Mouse (Mus musculus) megakaryocyte-erythroid progenitor cell, adult 5-6 weeks (primary cell): ENCODE measurements around the gene Mettl9. TPM values are rescaled to one million over a fixed set of nuclear protein-coding genes. Genes with fewer than 3 reads are reported as not detected.

Experiments
- ATAC-seq: replicated peaks from 2 replicates; pipeline ENCODE4 v1.8.0; 2016; ENCODE audit warnings: mild to moderate bottlenecking, inconsistent platforms; ENCODE audit not compliant: severe bottlenecking, poor library complexity, low FRiP score, low TSS enrichment
- total RNA-seq, 2 experiments: library from RNA; stranded (forward) in 1 of 2; stranded (reverse) in 1 of 2; fragments of 200-1000, 215-1000 nt in 1 of 2; fragments of >200 nt in 1 of 2; fragmentation: Nextera tagmentation in 1 of 2; gene quantifications; 2 replicates each; pipeline ENCODE4 v1.2.3; 2014 to 2017

Gene Mettl9
- total RNA-seq, 2 experiments from 2014 or later: 45.9 to 91.7 TPM

DNA sequence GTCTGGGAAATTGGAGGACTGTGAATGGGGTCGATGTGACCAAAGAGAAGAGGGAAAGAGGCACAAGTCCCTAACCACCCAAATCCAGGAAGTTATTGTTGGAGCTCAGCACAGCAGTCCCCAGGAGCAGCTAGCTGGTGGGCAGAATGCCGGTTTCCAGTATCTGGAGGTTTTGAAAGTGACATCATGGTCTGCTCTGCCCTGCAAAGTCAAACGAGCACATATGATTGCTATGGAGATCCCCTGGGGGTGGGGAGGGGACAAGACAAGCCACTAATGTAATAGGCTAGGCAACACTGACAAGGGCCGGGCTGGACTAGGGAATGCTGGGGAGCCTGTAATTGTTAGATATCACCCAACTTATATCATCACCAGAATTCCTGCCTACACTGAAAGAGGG lies 51.3 kb downstream of the Mettl9 start:
- no peak for ATAC-seq

GRCm38 (mm10) chr7:121088745-121089144 lies 54.5 kb downstream of the Mettl9 start:
- ATAC-seq: no peak

DNA sequence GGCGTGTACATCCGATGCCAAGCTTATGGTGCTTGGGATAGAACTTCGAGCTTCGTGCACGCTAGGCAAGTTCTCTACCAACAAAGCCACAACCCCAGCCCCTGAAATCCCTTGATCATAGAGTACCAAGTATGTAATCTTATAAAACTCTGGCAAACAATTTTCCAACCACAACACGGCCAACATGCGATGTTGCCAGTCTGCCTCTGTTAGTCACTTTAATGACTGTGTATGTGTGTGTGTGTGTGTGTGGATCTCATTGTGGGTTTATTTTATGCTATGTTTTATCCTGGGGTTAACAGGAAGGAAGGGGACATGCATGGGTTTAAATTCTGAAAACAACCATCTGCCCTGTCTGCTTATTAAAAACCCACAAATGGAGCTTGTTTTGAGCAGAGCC lies 56.5 kb downstream of the Mettl9 start:
- ATAC-seq: no peak

GRCm38 (mm10) chr7:121093026-121093425 lies 58.8 kb downstream of the Mettl9 start:
- ATAC-seq: no peak

DNA sequence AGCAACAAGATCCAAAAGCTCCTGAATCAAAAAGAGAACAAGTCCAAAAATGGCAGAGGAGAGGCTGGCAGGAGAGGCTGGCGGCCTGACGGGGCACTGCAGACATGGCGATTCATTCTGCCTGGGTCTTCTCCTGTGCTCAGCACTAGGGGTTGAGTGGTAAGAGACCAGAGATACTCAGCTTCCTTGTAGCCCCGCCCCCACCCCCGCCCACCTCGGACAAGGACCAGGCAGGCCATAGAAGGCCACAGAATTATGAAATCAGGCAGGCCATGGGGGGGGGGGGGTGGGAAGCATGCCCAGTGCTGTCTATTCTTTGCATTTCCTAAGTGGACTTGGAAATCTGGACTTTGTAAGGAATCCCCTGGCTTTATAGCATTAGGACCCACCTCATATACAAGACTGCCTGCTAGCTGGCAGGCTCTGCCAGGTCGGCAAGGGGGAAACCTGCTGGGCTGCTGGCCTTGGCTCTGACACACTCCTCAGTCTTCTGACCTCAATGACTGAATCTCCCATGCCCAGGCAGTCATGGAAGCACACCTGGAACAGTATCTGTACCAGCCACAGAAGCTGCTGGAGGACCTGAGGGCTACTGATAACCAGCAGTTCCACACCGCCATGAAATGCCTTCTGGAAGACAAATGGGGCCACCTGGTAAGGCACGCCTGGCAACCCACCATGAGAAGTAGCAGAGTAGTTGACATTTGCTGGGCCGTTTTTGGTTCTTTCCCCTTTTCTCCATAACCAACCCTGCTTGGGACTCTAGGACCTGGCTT lies 64.6 kb downstream of the Mettl9 start:
- peak; percentile 58 for ATAC-seq

- no peak for ATAC-seq
Measured at GRCm38 (mm10) chr7:121107851-121108250, 73.6 kb downstream of the Mettl9 start.

GRCm38 (mm10) chr7:121111321-121111720 lies 77.1 kb downstream of the Mettl9 start:
- no peak for ATAC-seq

GRCm38 (mm10) chr7:121111762-121112161 lies 77.5 kb downstream of the Mettl9 start:
- ATAC-seq: peak; percentile 47; the same call in 1 of the 2 replicates

DNA sequence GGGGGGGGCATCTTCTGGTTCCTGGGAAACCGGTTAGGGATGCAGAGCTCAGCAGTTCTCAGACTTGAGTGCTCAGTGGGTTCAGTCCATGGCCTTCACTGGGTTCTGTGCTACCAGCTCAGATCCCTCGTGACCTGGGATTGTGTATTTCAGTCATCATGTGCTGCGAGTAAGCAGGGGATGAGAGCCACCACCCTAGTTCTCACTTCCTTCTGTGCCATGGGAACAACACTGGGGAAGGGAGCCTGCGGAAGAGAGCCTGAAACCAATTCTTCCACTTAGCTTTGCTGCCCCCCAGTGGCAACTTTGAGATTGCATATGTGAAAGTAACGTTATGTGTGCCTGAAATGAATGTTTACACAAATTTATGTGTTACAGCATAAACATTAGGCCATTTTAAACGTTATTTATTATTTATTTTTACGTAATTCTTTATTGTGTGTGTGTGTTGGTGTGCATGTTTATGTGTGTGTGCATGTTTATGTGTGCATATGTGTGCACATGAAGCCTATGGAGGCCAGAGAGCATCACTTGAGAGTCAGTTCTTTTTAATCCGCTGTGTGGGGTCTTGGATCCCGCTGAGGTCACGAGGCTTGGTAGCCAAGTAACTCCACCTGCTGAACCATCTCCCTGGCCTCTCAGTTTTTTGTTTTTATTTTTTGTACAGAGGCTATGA lies 86.0 kb downstream of the Mettl9 start:
- peak; percentile 79 for ATAC-seq

Other genes with a start within 250 kb of the Mettl9 start
- not detected in 2 replicates for gene Gm5737, start 222.1 kb upstream of the Mettl9 start, total RNA-seq (2014; fragmentation: Nextera tagmentation)
- gene Gm5737, start 222.1 kb upstream of the Mettl9 start, total RNA-seq (2017): not detected in 2 replicates
- 42.3 and 63.0 TPM in 2 replicates for gene Eef2k, start 191.6 kb upstream of the Mettl9 start, total RNA-seq (2014; fragmentation: Nextera tagmentation)
- gene Eef2k, start 191.6 kb upstream of the Mettl9 start, total RNA-seq (2017): 49.9 and 52.6 TPM in 2 replicates
- gene Polr3e, start 116.7 kb upstream of the Mettl9 start, total RNA-seq (2014; fragmentation: Nextera tagmentation): 36.0 and 40.6 TPM in 2 replicates
- 32.4 and 36.6 TPM in 2 replicates for gene Polr3e, start 116.7 kb upstream of the Mettl9 start, total RNA-seq (2017)
- 32.2 and 39.0 TPM in 2 replicates for gene Cdr2, start 52.1 kb upstream of the Mettl9 start, total RNA-seq (2014; fragmentation: Nextera tagmentation)
- gene Cdr2, start 52.1 kb upstream of the Mettl9 start, total RNA-seq (2017): 42.9 and 61.6 TPM in 2 replicates
- gene Mfsd13b, start 51.9 kb upstream of the Mettl9 start, total RNA-seq (2014; fragmentation: Nextera tagmentation): 0.33 TPM in 1 of 2 replicates, not detected in the other
- not detected in 2 replicates for gene Mfsd13b, start 51.9 kb upstream of the Mettl9 start, total RNA-seq (2017)
- gene Igsf6, start 40.1 kb downstream of the Mettl9 start, total RNA-seq (2014; fragmentation: Nextera tagmentation): 8.0 TPM in 1 of 2 replicates, not detected in the other
- 1.3 and 3.7 TPM in 2 replicates for gene Igsf6, start 40.1 kb downstream of the Mettl9 start, total RNA-seq (2017)
- 0.17 and 0.42 TPM in 2 replicates for gene Otoa, start 47.2 kb downstream of the Mettl9 start, total RNA-seq (2014; fragmentation: Nextera tagmentation)
- 0.34 TPM in 1 of 2 replicates, not detected in the other for gene Otoa, start 47.2 kb downstream of the Mettl9 start, total RNA-seq (2017)